Mouse (Mus musculus) monocyte, adult 5-6 weeks (primary cell): Measurements from ENCODE around the gene Epb41l5. TPM values are rescaled to one million over a fixed set of nuclear protein-coding genes. Genes with fewer than 3 reads are reported as not detected.

ENCODE experiments used
- ATAC-seq: fragments of 153-309, 156-312 bp; replicated peaks from 2 replicates; pipeline ENCODE4 v1.8.0; 2017; ENCODE audit warnings: mild to moderate bottlenecking; ENCODE audit not compliant: low TSS enrichment, insufficient number of reproducible peaks, severe bottlenecking, poor library complexity, low FRiP score
- total RNA-seq: library from RNA; stranded (forward); fragments of 200-1000, 200-491, 200-594 nt; gene quantifications from 3 replicates; pipeline ENCODE4 v1.2.3, GENCODE M21; 2017

Gene Epb41l5
- 0.19 to 1.3 TPM (median 0.76 TPM) in 3 replicates for total RNA-seq

- ATAC-seq = peak; percentile 53; the same call in 1 of the 2 replicates
Observed at GRCm38 (mm10) chr1:119648205-119649111, at the start of gene Epb41l5. Epb41l5 (minus strand) TSS chr1:119649000.

DNA sequence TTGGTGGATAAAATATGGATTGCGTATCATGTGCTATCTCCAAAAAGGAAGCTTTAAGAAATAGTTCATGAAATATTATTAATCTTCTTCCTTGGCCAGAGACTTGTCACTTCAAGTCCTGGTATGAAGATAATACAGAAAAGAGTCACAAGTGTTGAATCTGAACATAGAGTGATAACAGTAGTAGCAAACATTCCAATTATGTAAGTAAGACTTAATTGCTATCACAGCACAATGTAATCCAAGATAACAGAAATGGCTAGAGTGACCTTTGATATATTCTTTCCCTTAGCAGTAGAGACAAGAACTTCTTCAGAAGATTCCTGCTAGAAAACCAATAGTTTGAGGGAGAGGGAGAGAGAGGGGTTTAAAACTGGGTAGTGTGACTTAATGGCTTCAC is 48.1 kb upstream of the Epb41l5 start:
- no peak for ATAC-seq

- no peak for ATAC-seq
Observed at GRCm38 (mm10) chr1:119685773-119686558, 37.2 kb upstream of the Epb41l5 start.

DNA sequence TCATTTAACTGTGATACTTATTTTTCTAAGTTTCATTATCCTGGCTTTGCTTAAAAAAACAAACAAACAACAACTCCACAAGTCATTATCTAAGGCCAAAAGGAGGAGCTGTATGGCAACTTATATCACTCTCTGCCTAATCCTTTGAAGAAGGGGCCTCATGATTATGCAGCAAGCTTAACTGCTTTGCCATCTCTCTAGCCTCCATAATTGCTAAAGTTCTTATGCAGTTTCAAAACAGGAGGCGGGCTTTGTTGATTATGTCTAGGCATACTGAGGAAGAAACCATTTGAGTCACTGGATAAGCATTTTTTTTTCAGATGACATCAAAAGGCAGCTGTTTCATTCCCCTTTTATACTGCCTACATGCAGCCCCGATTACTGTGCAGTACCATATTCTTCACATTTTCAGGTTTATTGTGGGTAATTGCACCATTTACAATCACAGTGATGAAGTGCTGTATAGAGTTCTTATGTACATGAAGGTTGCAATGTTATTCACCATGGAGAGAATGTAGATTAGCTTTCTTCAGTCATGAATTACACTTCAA is 32.9 kb upstream of the Epb41l5 start:
- no peak for ATAC-seq

DNA sequence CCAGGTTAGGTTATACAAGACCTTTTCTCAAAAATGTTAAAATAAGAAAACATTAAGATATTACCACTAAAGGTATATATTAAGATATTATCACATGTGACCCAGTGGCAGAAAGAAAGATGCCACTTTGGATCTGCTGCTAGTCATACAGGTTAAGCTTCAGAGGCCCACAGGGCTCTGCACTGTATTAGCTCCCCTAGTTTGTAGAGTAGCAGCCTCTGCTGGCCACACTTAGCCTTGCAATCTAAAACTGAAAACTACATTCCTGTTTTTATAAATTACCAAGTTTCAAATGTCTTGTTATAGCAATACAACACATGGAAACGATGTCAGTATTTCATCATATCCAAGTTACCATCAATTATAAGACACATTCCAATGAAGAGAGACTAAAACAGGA is 26.2 kb upstream of the Epb41l5 start:
- ATAC-seq = no peak

GRCm38 (mm10) chr1:119666904-119667303 is 18.1 kb upstream of the Epb41l5 start:
- no peak for ATAC-seq

GRCm38 (mm10) chr1:119654307-119654706 is 5.5 kb upstream of the Epb41l5 start:
- no peak for ATAC-seq

GRCm38 (mm10) chr1:119650386-119650785 is 1.6 kb upstream of the Epb41l5 start:
- ATAC-seq = no peak

- no peak for ATAC-seq
Observed at GRCm38 (mm10) chr1:119649627-119650026, 827 bp upstream of the Epb41l5 start.

GRCm38 (mm10) chr1:119646356-119646755 is 2.4 kb downstream of the Epb41l5 start:
- no peak for ATAC-seq

- no peak for ATAC-seq
Observed at GRCm38 (mm10) chr1:119642367-119642766, 6.4 kb downstream of the Epb41l5 start.

DNA sequence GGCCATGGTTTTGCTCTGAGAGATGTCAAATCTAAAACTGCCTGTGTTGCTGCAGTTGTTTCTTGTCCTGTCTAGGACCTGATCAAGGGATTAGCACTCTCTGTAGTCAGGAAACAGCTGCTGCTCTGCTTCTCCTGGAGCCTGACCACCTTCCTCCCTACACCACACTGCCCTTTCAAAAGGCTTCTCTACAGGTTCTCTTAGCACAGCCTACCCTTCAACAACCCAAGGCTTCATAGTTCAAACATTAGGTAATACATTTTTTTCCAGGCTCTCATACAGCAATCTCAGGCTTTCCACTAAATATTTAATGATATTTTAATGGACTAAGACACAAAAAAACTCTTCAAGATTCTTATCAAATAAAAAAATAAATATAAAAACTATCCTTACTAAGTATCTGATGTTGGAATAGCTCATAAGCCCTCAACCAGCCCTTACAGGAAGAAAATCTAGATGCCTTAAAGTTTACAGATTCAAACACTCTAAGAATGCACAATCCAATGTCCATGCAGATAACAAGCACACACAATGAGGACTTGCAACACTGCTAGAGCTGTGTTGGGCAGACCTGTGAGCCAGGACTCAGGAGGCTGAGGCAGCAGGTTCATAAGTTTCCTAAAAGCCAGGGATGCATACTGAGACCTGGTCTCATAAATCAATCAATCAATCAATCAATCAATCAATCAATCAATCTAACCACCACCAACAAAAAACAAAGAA is 7.5 kb downstream of the Epb41l5 start:
- no peak for ATAC-seq

GRCm38 (mm10) chr1:119640006-119640405 is 8.8 kb downstream of the Epb41l5 start:
- no peak for ATAC-seq

- ATAC-seq = no peak
Observed at GRCm38 (mm10) chr1:119637188-119638023, 11.4 kb downstream of the Epb41l5 start.

DNA sequence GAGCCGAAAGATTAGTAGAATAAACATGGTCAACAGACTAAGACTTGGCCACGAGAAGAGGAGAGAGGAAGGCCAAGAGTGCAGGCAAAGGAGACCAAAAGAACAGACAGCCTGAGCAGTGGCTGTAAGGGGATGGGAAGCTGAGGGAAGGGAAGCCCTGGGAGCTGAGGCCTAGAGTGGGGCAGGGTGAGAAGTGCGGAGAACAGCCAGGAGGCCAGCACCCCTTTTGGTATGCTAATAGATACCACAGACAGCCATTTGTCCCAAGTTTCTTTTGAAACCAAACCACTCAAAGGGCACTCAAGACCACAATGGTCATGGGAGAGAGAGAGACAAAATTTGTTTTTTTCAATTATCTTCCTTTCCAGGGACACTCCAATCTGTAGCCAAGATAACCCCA is 14.1 kb downstream of the Epb41l5 start:
- ATAC-seq = no peak

DNA sequence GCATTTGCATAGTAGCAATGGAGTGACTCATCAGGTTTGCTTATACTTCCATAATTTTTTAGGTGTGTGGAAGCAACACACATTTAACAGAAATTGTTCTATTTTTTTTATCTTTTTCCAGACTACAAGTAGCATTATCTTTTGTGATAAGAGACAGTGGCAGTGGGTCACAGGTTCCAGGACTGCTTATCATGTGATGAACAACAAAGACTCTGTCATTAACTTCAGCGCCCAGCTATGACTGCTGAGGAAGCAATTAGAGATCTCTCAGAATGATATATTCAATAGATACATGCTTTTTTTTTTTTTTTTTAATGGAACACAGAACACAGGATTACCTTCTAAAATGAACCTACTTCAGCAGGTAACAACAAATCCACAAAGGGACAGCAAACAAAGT is 18.4 kb downstream of the Epb41l5 start:
- no peak for ATAC-seq

DNA sequence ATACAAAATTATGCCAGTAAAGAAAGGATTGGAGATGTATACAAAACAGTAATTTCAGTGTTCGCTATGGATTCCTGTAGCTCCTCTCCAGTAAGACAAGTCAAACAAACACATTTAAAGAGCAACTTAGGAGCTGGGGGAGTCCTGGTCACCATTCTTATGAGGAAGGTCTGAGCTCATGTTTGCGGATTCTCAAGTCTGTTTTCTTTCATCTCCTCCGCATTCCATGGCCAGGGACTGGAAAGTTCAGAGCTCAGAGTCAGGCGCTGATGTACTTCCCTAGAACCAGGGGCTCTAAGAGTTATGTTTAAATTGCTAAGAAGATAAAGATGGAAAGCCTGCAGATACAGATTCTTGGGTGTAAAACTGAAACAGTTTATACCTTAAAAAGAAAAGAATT is 22.0 kb downstream of the Epb41l5 start:
- ATAC-seq = no peak

- no peak for ATAC-seq
Observed at GRCm38 (mm10) chr1:119624444-119624843, 24.4 kb downstream of the Epb41l5 start.
